ENCODE assay signal across 31 mouse cellular contexts in genomic region chr19:12599674-12600073, GRCm38 (mm10). TPM values are rescaled to one million over a fixed set of nuclear protein-coding genes. Genes with fewer than 3 reads are reported as not detected.
DNase-seq lines count a peak whose midpoint lies in the region; ATAC-seq and TF ChIP-seq lines count a peak whose summit lies in the region.
"Had no signal": no experiment of that assay in that cellular context is flagged by ENCODE, and none has a peak within 500 bp of the region (broad histone marks: within the 10 kb centered on the region; RNA-seq: fewer than 3 reads in every experiment).

Gm4952 (plus strand) TSS chr19:12599974.

- H3K27ac ChIP-seq in kidney, postnatal 0 days: no peak within 1 kb of the TSS
- H3K27ac ChIP-seq in liver, embryonic 16.5 days (ENCODE audit: low read length): no peak within 1 kb of the TSS
- H3K27ac ChIP-seq in hindbrain, embryonic 12.5 days: no peak within 1 kb of the TSS
- H3K27ac ChIP-seq: embryonic facial prominence, embryonic 10.5 days; embryonic facial prominence, embryonic 13.5 days; forebrain, embryonic 12.5 days; forebrain, embryonic 15.5 days; heart, embryonic 15.5 days; hindbrain, embryonic 10.5 days; hindbrain, embryonic 14.5 days; hindbrain, postnatal 0 days had no signal

- H3K9me3 ChIP-seq in kidney, postnatal 0 days (replicated peaks; ENCODE audit: low read length): no peaks in the 10 kb centered on the region
- H3K9me3 ChIP-seq in liver, embryonic 16.5 days (replicated peaks; ENCODE audit: control insufficient read depth, low read length): no peaks in the 10 kb centered on the region
- H3K9me3 ChIP-seq in hindbrain, embryonic 12.5 days (replicated peaks): no peaks in the 10 kb centered on the region
- H3K9me3 ChIP-seq: embryonic facial prominence, embryonic 13.5 days; forebrain, embryonic 12.5 days; forebrain, embryonic 15.5 days; G1E; heart, embryonic 12.5 days; heart, embryonic 15.5 days; hindbrain, embryonic 10.5 days had no signal

- H3K4me3 ChIP-seq in kidney, postnatal 0 days (replicated peaks; ENCODE audit: low read depth, low read length): no peak within 1 kb of the TSS
- H3K4me3 ChIP-seq in liver, embryonic 16.5 days (ENCODE audit: low read depth, low read length): no peak within 1 kb of the TSS
- H3K4me3 ChIP-seq in hindbrain, embryonic 12.5 days: no peak within 1 kb of the TSS
- H3K4me3 ChIP-seq: embryonic facial prominence, embryonic 10.5 days; embryonic facial prominence, embryonic 13.5 days; erythroblast, embryonic 14.5 days; forebrain, embryonic 12.5 days; forebrain, embryonic 15.5 days; heart, embryonic 12.5 days; heart, embryonic 15.5 days; hindbrain, embryonic 10.5 days had no signal

- H3K27me3 ChIP-seq in kidney, postnatal 0 days (ENCODE audit: insufficient read depth, low read length): no peaks in the 10 kb centered on the region
- peaks cover 7% of the 10 kb centered on the region for H3K27me3 ChIP-seq in liver, embryonic 16.5 days (ENCODE audit: control insufficient read depth, insufficient read depth, low read depth, low read length)
- peaks cover 15% of the 10 kb centered on the region for H3K27me3 ChIP-seq in hindbrain, embryonic 12.5 days
- H3K27me3 ChIP-seq: CH12.LX; forebrain, embryonic 15.5 days; heart, embryonic 12.5 days; heart, embryonic 15.5 days had no signal

- H3K4me1 ChIP-seq in kidney, postnatal 0 days (replicated peaks; ENCODE audit: insufficient read depth, low read length): peaks cover 6% of the 10 kb centered on the region; the same call in 1 of the 2 replicates
- H3K4me1 ChIP-seq in liver, embryonic 16.5 days (ENCODE audit: control insufficient read depth, low read depth, low read length): peaks cover 3% of the 10 kb centered on the region; the same call in 1 of the 2 replicates
- peaks cover 4% of the 10 kb centered on the region; the same call in 1 of the 2 replicates for H3K4me1 ChIP-seq in hindbrain, embryonic 12.5 days

- TF ChIP-seq CTCF in kidney, postnatal 0 days (IDR thresholded peaks at IDR 0.05; ENCODE audit: low read depth): no peak

- no peaks in the 10 kb centered on the region for H3K36me3 ChIP-seq in kidney, postnatal 0 days (ENCODE audit: insufficient read depth, low read length)
- H3K36me3 ChIP-seq in liver, embryonic 16.5 days (ENCODE audit: control insufficient read depth, insufficient read depth): no peaks in the 10 kb centered on the region
- H3K36me3 ChIP-seq in hindbrain, embryonic 12.5 days: no peaks in the 10 kb centered on the region
- H3K36me3 ChIP-seq: embryonic facial prominence, embryonic 10.5 days; embryonic facial prominence, embryonic 13.5 days; forebrain, embryonic 12.5 days; forebrain, embryonic 15.5 days; G1E; heart, embryonic 12.5 days; heart, embryonic 15.5 days; hindbrain, embryonic 10.5 days had no signal

- 0 out of 2 replicates have a peak within 1 kb of the TSS, but pooled peaks have one; percentile 7 for H3K4me2 ChIP-seq in kidney, postnatal 0 days (ENCODE audit: low read length)
- H3K4me2 ChIP-seq in liver, embryonic 16.5 days (ENCODE audit: low read depth, low read length): peak within 1 kb of the TSS; percentile 14; the same call in 1 of the 2 replicates
- H3K4me2 ChIP-seq in hindbrain, embryonic 12.5 days (replicated peaks): no peak within 1 kb of the TSS
- H3K4me2 ChIP-seq: embryonic facial prominence, embryonic 13.5 days; forebrain, embryonic 12.5 days; forebrain, embryonic 15.5 days; heart, embryonic 12.5 days; heart, embryonic 15.5 days; hindbrain, embryonic 14.5 days had no signal

- H3K9ac ChIP-seq in kidney, postnatal 0 days (ENCODE audit: low read depth, low read length): no peak within 1 kb of the TSS
- no peak within 1 kb of the TSS for H3K9ac ChIP-seq in liver, embryonic 16.5 days (ENCODE audit: low read depth, low read length)
- H3K9ac ChIP-seq in hindbrain, embryonic 12.5 days: no peak within 1 kb of the TSS
- H3K9ac ChIP-seq: embryonic facial prominence, embryonic 13.5 days; forebrain, embryonic 12.5 days; forebrain, embryonic 15.5 days; heart, embryonic 12.5 days; heart, embryonic 15.5 days; hindbrain, embryonic 14.5 days had no signal

- no peak for DNase-seq in adrenal gland, postnatal 14 days
- DNase-seq in adrenal gland, adult (ENCODE audit: inconsistent age in 2 of 2, low spot score in 1 of 2): no peak
- no peak for DNase-seq in kidney, postnatal 0 days (ENCODE audit: low spot score)
- DNase-seq in kidney, postnatal 4 days: no peak
- no peak for DNase-seq in liver
- DNase-seq: adrenal gland, adult 8-10 months; B cell, adult 2 months; cerebellum, adult 11-12 months; cerebellum, adult 8-10 months; cerebellum, postnatal 10 days; cerebellum, postnatal 36 days; embryo, embryonic 11 days; gastrocnemius, postnatal 25 days; heart, adult 18-20 months; heart, postnatal 10 days; heart, postnatal 36 days had no signal

- no peak for ATAC-seq in kidney, postnatal 0 days (replicated peaks; ENCODE audit: low FRiP score, low read depth)
- ATAC-seq in liver, embryonic 16.5 days (ENCODE audit: low read depth): no peak
- no peak for ATAC-seq in hindbrain, embryonic 12.5 days (ENCODE audit: low FRiP score)
- ATAC-seq: forebrain, embryonic 15.5 days; hindbrain, postnatal 0 days had no signal

- WGBS in kidney, postnatal 0 days: 58% methylated on average over 1 of the region's 1 CpGs
- 48% methylated on average over 1 of the region's 1 CpGs for WGBS in liver, embryonic 16.5 days (ENCODE audit: insufficient replicate concordance)
- 65% methylated on average over 1 of the region's 1 CpGs for WGBS in hindbrain, embryonic 12.5 days

RNA-seq across cellular contexts. Expression of gene Gm4952, which starts in this region (rescaled TPM):
- 0.75 and 19.1 TPM in 2 replicates for total RNA-seq in adrenal gland, postnatal 14 days (2021)
- 0.33 and 0.46 TPM in 2 replicates for polyA plus RNA-seq in kidney, postnatal 0 days (2015; fragmentation: Nextera tagmentation; extraction: Ambion mirVana)
- polyA plus RNA-seq in liver, embryonic 16.5 days (2015; fragmentation: Nextera tagmentation; extraction: Ambion mirVana): 20.2 and 22.6 TPM in 2 replicates
- not detected in 2 replicates for polyA plus RNA-seq in hindbrain, embryonic 12.5 days (2016; fragmentation: Nextera tagmentation; extraction: Ambion mirVana)
- total RNA-seq: gastrocnemius, adult 8-10 months; gastrocnemius, postnatal 25 days; heart, adult 18-20 months; heart, postnatal 10 days; heart, postnatal 36 days; hindbrain, postnatal 0 days had no signal
- polyA plus RNA-seq: embryonic facial prominence, embryonic 10.5 days; erythroblast, embryonic 14.5 days; forebrain, embryonic 12.5 days; forebrain, embryonic 15.5 days; G1E; hindbrain, embryonic 14.5 days had no signal

Comparison
In these comparisons a context has a peak if more than half of its experiments do, and no peak if none do; other contexts are left out.
1. RNA of gene Gm4952 (polyA plus RNA-seq): 20.2 to 22.6 TPM in liver, embryonic 16.5 days; 0.33 to 0.46 TPM in kidney, postnatal 0 days and not detected in hindbrain, embryonic 12.5 days; every median in the first group is over 10 times any median in the second.